Mouse (Mus musculus): Measurements from ENCODE around the gene Fbf1.

DNA sequence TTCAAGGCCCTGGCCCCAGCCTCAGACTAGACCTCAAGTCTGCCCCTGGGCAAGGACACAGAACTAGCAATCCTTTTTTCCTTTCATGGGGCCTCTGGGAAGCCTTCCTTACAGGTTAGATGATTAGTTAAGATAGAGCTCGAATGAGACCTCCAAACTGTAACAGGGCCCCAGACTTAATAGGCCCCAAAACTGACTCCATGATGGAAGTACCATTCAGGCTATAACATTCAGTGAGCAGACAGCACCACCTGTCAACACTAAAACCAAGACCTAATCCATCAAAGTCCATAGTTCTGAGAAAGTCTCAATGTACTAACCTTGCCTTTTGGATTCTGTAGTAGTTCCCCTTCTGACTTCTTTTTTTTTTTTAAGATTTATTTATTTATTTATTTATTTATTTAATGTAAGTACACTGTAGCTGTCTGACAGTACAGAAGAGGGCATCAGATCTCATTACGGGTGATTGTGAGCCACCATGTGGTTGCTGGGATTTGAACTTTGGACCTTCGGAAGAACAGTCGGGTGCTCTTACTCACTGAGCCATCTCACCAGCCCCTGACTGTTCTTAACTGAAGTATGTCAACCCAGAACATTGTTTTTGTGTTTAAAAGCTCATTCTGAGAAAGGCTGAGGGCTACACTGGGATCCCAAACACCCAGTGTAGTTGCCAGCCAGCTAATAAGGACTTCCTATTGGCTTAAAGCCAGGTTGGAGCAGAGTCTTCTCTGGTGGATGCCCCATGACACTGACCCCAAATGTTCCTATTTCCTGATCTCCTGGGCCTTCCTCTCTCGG is 2.2 kb upstream of the Fbf1 start:
- TF ChIP-seq CTCF (IDR thresholded peaks at IDR 0.05; ENCODE audit: low read depth, low read length) (no peak), POLR2A (IDR thresholded peaks at IDR 0.05; ENCODE audit: extremely low read depth, insufficient read depth, low read length) (no peak)

Data from liver, adult 2 months (tissue).